Mouse (Mus musculus) thymus, postnatal 10 days (tissue): ENCODE data around the gene Gm13103.
"Not testable (repeated sequence)": the region's sequence is repeated elsewhere in the genome, so short reads cannot be mapped to it uniquely, and the experiment has no call there.

Experiments used
- DNase-seq, 2 experiments: peaks; one replicate each; pipeline ENCODE4 v3.0.0; 2021; ENCODE audit warnings: low spot score in 2 of 2

Gm13103 gene

GRCm38 (mm10) chr4:143846197-143846596, at the start of gene Gm13103:
Gm13103 (plus strand) TSS chr4:143846497.
- DNase-seq, result not testable (repeated sequence)

- DNase-seq, result no peak
These were observed 30.3 kb upstream of the Gm13103 start, which contains the start of gene Gm13084 for GRCm38 (mm10) chr4:143815993-143816392. Gm13084 (minus strand) TSS chr4:143816093.

GRCm38 (mm10) chr4:143882371-143882770, 36.1 kb downstream of the Gm13103 start:
- not testable (repeated sequence) for DNase-seq

GRCm38 (mm10) chr4:143894406-143894805, 48.1 kb downstream of the Gm13103 start:
- DNase-seq, result not testable (repeated sequence)

- DNase-seq, result not testable (repeated sequence)
These were observed 54.0 kb downstream of the Gm13103 start, which contains the start of gene Pramef6 for GRCm38 (mm10) chr4:143900280-143900679. Pramef6 (minus strand) TSS chr4:143900380.
